Mouse (Mus musculus): Measurements from ENCODE around the gene Med25.
A peak's percentile ranks its signal among the peaks of the same experiment; 100 is the strongest.

The Med25 gene

DNA sequence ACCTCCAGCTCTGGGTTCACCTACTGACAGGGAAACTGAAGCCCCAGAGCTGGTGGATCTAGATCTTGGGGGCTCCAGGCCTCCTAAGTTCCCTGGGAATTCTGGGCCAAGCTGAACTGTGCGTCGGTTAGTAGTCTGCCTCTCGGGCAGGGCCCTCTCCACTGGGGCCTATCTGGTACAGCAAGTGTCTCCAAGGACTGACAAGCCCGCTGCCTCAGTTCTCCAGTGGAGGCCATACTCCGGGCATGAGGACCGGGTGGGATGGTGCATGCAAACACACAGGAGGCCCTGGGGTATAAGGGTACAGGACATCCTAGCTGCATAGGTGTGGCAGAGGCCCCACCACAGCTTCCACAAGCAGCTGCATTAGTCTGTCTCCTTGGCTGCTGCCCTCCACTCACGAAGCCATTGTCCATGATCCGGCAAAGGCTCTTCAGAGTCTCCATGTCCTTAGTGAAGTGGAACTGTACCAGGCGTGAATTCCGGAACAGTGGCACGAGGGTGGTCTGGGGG is 28.5 kb downstream of the Med25 start:
- no peak for DNase-seq (ENCODE audit: low read depth, low spot score)

DNA sequence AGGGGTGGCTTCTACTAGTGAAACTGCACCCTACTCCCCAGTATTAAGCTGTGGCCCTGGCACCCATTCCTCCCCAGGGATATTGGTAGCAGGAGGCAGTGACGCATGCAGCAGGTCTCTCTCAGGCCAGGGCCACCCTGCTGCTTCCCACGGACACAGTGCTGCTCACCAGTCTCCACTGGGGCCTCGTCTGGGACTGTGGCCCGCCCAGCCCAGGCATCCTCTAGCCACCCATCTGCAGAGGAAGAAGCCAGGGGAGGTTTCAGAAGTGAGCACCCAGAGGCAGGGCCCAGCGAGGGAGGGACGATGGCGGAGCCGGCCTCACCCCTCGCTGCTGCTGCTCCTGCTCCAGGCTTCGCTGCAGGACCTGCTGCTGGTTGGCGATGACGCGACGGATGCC is 29.3 kb downstream of the Med25 start:
- no peak for DNase-seq (ENCODE audit: low read depth, low spot score)

DNA sequence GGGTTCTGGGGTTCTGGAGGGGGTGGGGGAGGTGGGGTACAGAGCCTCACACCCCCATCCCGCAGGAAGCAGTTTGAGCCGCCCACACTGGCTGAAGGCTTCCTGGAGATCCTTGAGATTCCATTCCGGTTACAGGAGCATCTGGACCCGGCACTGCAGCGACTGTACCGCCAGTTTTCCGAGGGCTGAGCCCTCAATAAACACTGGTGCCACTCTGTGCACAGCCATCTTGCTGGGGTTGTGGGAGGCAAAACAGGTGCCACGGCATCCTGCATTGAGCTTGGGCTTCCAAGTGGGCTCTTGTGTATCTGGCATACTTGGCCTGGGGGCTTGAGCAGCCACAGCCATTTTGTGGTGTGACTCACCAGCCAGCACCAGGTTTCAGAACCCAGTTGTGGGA is 30.1 kb downstream of the Med25 start:
- no peak for DNase-seq (ENCODE audit: low read depth, low spot score)

DNA sequence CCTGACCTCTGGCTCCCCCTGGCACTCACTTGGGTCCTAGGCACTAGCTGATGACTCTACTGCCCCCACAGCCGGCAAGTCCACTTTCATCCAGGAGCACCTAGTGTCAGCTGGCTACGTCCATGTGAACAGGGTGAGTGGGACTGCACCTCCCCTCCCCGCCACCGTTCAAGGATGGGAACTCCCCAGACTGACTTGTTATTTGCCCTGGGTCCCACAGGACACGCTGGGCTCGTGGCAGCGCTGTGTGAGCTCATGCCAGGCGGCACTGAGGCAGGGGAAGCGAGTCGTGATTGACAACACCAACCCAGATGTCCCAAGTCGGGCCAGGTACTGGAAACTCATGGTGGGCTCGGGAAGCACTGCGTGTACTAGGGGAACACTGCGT is 31.1 kb downstream of the Med25 start:
- no peak for DNase-seq (ENCODE audit: low read depth, low spot score)

DNA sequence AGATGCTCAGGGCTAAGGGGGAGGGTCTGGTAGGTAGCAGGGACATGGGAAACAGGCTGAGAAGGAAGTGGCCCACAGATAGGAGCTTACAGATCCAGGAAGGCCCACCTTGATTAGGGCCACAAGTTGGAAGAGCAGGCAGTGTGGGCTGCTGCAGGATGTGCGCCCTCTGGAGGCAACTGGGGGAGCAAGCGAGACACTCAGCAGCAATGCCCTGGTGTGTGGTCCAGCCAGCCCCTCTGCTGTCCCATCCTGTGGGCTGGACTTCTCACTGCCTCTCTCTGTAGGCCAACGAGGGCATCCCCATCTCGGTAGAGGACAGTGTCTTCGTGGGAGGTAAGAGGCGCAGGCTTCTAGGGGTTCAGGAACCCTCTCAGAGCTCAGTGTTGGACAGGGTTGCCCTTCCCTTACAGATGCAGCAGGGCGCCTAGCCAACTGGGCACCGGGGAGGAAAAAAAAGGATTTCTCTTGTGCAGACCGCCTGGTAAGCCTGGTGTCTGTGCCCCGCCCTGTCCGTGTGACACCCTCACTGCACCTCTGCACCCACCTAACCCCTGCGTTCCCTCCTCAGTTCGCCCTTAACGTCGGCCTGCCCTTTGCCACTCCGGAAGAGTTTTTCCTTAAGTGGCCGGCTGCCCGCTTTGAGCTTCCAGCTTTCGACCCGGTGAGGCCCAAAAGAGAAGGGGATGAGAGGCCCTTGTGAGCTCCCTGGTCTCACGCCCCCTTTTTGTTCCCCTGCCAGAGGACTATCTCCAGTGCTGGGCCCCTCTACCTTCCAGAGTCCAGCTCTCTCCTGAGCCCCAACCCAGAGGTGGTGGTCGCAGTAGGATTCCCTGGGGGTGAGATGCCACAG is 31.7 kb downstream of the Med25 start:
- peak; percentile 76 for DNase-seq (ENCODE audit: low read depth, low spot score)

DNA sequence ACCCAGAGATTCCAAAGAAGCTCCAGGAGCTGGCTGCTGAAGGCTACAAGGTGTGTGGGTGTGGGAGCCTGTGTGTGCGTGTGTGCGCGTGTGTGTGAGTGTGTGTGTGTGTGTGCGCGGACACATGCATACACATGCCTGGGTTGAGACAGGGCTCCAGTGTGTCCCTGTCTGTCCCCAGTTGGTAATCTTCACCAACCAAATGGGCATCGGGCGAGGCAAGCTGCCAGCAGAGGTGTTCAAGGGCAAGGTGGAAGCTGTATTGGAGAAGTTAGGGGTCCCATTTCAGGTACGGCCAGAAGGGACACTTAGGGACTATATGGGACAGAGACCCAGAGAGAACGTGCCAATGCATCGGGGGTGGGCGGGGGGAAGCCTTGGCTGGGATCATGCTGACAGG is 32.6 kb downstream of the Med25 start:
- DNase-seq (ENCODE audit: low read depth, low spot score) = no peak

DNA sequence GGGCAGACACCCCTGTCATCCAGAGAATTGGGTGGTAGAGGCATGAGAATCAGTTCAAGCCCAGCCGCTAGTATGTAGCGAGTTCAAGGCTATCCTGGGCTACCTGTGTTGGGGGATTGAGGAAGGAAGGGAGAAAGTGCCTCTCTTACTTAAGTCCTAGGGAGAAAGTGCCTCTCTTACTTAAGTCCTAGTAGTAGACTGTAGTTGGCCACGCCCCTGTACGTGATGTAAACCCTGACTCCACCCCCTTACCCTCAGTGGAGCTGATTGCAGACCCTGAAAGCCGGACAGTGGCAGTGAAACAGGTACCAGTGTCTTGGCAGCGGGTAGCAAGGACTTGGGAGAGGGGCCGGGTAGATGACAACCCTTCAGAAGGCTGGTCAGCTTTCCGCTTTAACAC is 34.6 kb downstream of the Med25 start:
- peak; percentile 54 for DNase-seq (ENCODE audit: low read depth, low spot score)

DNA sequence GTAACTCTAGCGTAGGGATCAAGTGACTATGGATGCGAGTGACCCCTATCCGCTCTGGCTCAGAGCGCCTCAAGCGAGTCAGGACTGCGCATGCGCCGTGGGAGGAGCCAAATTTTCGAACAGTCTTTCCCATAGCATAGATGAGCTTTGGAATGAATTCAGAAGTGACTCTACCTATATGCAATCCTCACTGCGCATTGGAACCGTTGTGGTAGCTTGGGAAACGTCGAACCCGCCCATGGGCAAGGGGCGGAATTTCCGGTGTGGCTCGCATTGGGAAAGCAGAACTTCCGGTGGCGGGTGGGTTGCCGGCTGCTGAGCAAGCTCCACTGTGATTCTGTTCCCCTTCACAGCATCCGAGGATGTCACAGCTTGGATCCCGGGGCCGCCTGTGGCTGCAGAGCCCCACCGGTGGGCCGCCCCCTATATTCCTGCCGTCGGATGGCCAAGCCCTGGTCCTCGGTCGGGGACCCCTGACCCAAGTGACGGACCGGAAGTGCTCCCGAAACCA is 35.4 kb downstream of the Med25 start, which contains the start of gene Pnkp:
Gene Pnkp, plus strand, starts transcription at position 98 of the 511 bp plus-strand sequence.
- DNase-seq (ENCODE audit: low read depth, low spot score) = peak; percentile 97

DNA sequence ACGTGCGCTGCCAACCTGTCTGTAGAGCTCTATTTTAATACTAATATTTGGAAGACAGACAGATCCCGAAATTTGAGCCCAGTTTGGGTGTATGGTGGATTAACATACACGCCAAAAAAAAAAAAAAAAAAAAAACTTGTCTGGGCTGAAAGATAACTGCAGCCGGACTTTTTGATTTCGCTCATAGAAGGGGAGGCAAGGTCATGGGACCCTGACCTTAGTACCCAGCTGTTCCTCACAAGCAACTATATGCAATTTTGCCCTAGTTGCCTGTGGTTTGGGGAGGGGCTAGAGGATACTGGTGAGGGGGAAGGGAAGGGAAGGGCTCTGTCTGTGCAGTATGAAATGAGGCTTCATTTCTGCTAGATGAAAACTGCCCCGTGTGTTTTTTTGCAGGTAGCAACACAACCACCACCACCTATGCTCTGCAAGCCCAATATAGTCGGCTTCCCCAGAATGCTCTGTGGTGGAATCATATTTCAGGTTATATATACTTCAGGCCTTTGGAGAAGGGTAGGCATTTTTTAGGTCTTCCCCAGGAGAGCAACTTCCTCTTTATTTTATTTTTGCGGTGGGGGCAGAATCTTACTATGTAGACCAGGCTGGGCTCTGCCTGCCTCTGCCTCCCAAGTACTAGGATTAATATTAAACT is 36.1 kb downstream of the Med25 start:
- no peak for DNase-seq (ENCODE audit: low read depth, low spot score)

DNA sequence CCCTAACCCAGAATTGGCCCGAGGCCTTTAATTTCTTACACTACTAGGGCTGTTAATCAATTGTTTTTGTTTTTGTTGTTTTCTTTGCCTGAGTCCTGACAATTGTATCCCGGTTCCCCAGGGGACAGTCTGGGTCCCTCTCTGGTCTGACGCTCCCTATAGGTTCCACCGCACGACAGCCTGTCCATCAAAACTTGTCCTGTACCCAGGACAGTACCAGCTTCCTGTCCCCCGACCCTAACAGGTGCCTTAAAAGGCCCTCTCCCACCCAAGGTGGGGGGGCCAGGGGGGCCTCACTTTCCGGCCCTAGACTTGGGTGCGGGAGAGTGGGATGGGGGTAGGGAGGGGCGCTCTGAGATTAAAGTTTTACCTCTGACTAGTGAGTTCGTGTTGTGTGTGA is 37.5 kb downstream of the Med25 start:
- no peak for DNase-seq (ENCODE audit: low read depth, low spot score)

DNA sequence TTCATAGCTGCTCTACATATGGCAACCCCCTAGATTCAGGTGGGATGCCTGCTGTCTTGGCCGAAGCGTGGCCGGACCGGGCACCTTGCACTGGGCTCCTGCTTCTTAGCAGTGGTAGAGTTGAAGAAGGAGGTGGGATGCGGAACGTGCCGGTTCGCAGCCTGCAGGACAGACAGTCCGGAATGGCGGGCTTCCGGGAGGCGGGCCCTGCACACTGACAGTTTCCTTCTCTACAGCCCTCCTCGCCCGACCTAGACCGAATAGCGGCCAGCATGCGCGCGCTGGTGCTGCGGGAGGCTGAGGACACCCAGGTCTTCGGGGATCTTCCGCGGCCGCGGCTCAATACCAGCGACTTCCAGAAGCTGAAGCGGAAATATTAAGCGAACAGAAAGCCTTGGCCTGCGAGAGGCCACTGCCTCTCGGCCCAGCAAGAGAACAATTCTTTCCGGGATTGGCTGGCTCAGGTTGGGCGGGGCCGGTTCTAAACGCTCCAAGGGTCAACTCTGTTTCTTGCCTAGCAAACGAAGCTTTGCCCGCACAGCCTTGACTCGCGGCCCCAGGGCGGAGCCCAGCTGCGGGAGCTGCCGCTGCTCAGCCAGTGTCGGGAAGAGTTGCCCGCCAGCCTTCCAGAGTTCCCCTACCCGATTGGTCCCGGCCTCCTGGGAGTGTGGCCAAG is 38.0 kb downstream of the Med25 start:
- peak; percentile 79 for DNase-seq (ENCODE audit: low read depth, low spot score)

DNA sequence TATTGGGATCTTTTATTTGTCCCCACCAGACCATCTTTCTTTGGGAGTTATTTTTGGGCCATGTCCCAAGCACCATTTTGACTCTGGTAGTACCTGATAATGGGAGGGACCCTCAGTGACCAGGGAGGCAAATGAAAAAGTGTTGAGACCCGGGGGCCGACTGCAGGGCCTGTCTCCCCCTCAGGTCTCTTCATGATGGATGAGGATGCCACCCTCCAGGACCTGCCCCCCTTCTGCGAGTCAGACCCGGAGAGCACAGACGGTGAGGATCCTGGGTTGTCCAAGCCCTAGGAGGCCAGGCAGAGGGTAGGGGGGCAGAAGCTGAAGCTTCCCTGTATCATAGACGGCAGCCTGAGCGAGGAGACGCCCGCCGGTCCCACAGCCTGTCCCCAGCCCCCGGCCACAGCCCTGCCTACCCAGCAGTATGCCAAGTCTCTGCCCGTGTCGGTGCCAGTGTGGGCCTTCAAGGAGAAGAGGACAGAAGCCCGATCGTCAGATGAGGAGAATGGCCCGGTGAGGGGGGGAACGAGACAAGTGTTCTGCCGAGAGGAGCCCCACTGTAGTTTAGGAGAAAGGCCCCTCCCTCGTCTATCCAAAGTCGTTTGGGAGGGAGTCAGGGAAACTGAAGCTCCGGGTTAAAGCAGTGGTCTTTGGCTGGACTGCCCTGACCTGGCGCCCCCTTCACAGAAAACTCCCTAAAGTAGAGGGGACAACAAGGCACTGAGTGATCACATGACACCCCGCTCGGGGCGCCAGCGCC is 38.7 kb downstream of the Med25 start:
- no peak for DNase-seq (ENCODE audit: low read depth, low spot score)

DNA sequence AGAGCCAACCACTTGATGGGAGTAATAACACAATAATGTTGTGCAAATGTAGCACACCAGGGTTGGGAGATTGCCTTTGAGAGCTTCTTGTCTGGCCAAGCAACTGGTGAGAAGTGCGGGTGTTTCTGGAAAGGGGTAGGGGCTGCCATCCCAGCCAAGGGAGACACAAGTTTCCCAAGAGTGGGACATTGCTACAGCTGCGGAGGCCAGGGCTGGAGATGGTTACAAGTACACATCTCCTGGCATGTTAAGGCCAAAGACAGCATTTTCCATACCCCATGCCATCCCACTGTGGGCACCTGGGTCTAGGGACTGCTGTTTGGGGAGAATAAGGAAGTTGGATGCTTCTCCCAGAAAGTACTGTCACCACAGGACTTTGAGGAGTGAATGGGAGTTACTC is 39.4 kb downstream of the Med25 start:
- DNase-seq (ENCODE audit: low read depth, low spot score) = no peak

DNA sequence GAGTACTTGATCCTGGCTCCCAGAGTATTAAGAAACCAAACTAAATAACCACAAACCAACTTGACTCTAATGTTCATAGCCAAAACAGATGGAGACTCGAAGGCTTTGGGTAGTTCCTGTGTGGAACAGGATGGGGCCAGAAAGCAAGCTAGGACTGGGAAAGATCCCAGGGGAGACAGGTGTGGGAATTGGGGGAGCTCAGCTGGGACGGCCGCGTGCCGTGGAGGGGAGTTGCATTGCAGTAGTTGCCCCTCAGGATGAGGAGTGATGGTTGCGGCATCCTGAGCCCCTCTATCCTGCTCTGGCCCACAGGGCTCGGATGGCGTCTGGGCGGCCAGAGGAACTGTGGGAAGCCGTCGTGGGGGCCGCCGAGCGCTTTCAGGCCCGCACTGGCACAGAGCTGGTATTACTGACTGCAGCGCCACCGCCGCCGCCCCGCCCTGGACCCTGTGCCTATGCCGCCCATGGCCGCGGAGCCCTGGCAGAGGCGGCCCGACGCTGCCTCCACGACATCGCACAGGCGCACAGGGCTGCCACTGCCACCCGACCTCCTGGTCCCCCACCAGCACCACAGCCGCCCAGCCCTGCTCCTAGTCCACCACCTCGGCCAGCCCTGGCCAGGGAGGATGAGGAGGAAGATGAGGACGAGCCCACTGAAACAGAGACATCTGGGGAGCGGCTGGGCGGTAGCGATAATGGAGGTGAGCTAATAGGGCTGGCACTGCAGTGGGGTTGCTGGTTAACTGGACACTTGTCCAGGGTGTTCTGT is 40.1 kb downstream of the Med25 start:
- no peak for DNase-seq (ENCODE audit: low read depth, low spot score)

DNA sequence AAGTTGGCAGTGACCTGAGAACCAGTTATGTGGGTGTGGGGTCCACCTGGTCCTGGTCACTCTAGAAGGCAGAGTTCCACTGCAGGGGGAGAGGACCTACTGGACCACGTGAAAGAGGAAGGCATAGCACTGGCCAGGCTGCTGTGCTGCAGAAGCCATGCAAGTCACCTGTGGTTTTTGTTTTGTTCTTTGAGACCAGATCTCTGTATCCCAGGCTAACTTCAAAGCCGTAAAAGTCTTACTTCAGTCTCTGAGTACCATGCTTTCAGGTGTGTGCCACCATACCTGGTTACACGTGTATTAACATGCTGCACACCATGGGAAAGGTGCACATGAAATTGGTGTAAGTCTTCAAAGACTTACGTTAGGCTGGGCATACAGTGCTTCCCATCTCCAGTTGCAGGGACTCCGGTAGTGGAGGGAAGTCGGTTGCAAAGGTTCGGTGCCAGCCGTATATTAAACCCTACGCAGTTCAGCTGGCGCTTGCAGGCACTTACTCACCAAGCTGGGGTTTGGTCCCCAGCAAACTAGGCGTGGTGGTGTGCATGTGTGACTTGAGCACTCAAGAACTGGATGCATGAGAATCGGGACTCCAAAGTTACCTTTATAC is 40.8 kb downstream of the Med25 start:
- no peak for DNase-seq (ENCODE audit: low read depth, low spot score)

DNA sequence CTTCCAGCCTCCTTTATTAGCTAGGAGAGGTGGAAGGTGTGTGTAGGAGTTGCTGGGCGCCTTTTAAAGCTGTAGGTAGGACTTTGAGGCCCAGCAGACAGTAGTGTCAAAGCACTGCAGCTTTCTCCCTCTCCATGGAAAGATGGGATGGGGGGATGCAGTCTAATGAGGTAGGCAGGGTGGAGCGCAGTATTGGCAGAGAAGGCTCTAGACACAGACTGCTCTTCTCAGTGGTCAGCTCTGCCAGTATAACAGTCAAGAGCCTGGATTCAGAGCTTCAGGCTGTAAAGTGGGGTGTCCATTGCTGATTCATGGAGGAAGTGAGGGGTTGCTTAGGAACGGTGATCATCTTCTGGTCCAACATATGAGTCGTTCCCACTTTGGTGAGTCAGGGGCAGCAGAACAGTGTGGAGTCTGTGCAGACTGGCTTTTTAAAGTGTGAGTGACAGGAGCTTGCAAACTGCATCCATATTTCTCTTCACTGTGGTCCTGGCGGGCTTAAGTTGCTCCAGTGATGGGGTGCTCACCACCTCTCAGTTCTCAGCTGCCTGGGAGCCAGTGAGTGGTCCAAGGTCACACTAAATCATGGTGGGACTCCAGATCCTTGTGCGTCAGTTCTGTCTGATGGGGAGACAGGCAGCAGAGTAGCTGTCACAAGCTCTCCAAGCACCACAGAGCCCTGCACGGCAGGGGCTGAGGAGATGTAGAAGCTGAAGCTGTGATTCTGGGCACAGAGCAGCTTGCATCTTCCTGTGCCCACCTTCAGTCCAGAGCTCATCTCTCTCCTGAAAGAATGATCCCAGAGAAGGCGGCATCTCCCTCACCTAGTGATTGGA is 41.5 kb downstream of the Med25 start:
- DNase-seq (ENCODE audit: low read depth, low spot score) = peak; percentile 46

DNA sequence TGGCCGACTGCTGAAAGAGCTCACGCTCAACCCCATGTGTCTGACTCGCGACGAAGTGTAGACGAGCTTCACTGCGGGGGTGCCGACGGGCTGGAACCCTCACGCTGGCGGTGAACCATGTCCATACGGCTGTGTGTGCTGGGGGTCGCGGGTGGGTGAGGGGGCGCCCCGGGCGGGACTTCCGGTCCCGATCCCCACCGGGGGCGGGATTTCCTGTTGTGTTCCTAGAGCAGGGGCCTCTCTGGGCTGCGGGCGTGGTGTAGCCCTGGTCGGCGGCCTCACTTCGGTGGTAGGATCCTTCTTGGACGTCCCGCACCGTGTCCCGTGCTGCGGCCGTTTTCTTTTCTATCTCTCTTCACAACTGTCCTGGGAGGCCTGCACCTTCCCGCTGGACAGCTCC is 42.4 kb downstream of the Med25 start:
- peak; percentile 83 for DNase-seq (ENCODE audit: low read depth, low spot score)

DNA sequence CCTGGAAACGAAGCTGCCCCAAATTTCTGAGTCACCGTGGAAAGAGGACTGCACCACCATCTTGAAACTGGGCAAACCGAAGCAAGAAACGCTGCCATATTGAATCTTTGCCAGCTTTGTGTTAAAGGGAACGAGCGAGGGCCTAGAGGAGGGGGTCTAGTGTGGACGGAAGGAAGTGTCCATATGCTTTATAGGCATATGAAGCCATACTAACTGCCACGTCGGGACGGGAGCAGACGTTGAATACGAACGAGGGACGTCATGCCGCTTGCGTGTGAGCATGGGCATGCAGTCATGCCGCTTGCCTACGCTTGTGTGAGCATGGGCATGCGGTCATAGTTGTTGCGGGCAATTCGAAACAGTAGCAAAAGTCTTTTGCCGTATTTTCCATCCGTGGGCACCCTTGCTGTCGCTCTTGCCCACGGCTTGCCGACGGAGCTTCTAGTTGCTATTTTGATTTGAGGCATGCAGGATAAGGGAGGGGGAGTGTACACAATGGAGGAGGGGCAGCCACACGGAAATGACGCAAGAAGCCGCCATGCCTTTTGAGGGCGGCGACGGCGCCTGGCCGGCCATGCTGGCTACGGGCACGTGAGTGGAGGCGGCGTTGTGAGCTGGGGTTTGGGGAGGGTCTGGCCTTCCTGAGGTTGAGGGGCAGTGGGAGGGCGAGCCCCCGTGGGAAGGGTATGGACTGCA is 42.9 kb downstream of the Med25 start:
- peak; percentile 98 for DNase-seq (ENCODE audit: low read depth, low spot score)

Data from brain, adult 2 months (tissue).